Mouse (Mus musculus) liver, embryonic 14.5 days (tissue): ENCODE data around the gene Cdh5. TPM values are rescaled to one million over a fixed set of nuclear protein-coding genes. Genes with fewer than 3 reads are reported as not detected.
"Not testable (repeated sequence)": the region's sequence is repeated elsewhere in the genome, so short reads cannot be mapped to it uniquely, and the experiment has no call there.

Experiments
- ATAC-seq: fragments of 200-750 bp; cut with Nextera tagmentation; 2 replicates; pipeline ENCODE4 v1.8.0; 2017; ENCODE audit warnings: moderate number of reproducible peaks, mild to moderate bottlenecking, moderate library complexity; ENCODE audit not compliant: insufficient read depth
- DNase-seq, 3 experiments: peaks; one replicate each; pipeline ENCODE4 v3.0.0-alpha.2; 2012 to 2013; ENCODE audit warnings: low read depth in 3 of 3, low spot score in 3 of 3
- H3K27ac ChIP-seq: fragments of 300-500 bp; sonication (generic); 2 replicates; pipeline ENCODE4 v1.5.1; 2014; ENCODE audit warnings: moderate library complexity, mild to moderate bottlenecking, control low read depth, inconsistent platforms
- H3K27me3 ChIP-seq: fragments of 300-500 bp; sonication (generic); 2 replicates; pipeline ENCODE4 v1.6.1; 2014; ENCODE audit warnings: mild to moderate bottlenecking, low read length, moderate library complexity; ENCODE audit not compliant: control insufficient read depth, insufficient read depth
- H3K36me3 ChIP-seq: fragments of 300-500 bp; sonication (generic); replicated peaks from 2 replicates; pipeline ENCODE4 v1.6.1; 2014; ENCODE audit warnings: low read depth; ENCODE audit not compliant: control insufficient read depth, insufficient read depth
- H3K4me1 ChIP-seq, 2 experiments: fragments of 200-500 bp in 1 of 2; fragments of 300-500 bp in 1 of 2; sonication (generic) in 1 of 2; replicated peaks; 2 replicates each; pipeline ENCODE4 v1.6.1; 2012 to 2014; ENCODE audit warnings: antibody characterized with exemption in 1 of 2, inconsistent platforms in 1 of 2, low read length in 1 of 2; ENCODE audit not compliant: control insufficient read depth in 2 of 2, insufficient read depth in 2 of 2
- H3K4me2 ChIP-seq: fragments of 300-500 bp; sonication (generic); 2 replicates; pipeline ENCODE4 v1.6.1; 2014; ENCODE audit warnings: low read depth, mild to moderate bottlenecking, control low read depth, moderate library complexity
- H3K4me3 ChIP-seq, 2 experiments: fragments of 200-500 bp in 1 of 2; fragments of 300-500 bp in 1 of 2; sonication (generic) in 1 of 2; 2 replicates each; pipeline ENCODE4 v1.5.1; 2012 to 2014; ENCODE audit warnings: low read depth in 2 of 2, low read length in 2 of 2, mild to moderate bottlenecking in 2 of 2, control low read depth in 1 of 2, inconsistent platforms in 1 of 2, moderate library complexity in 1 of 2; ENCODE audit not compliant: insufficient read depth in 1 of 2
- H3K9ac ChIP-seq: fragments of 300-500 bp; sonication (generic); replicated peaks from 2 replicates; pipeline ENCODE4 v1.6.1; 2014; ENCODE audit warnings: mild to moderate bottlenecking, control low read depth, moderate library complexity
- H3K9me3 ChIP-seq: fragments of 300-500 bp; sonication (generic); 2 replicates; pipeline ENCODE4 v1.6.1; 2016; ENCODE audit warnings: low read length, mixed read lengths; ENCODE audit not compliant: control insufficient read depth
- CTCF ChIP-seq: IDR thresholded peaks from 2 replicates; pipeline ENCODE4 v1.5.1; 2016; ENCODE audit warnings: antibody characterized with exemption, low read depth, control low read depth
- EP300 ChIP-seq: IDR thresholded peaks from 2 replicates; pipeline ENCODE4 v1.6.1; 2016; ENCODE audit warnings: antibody characterized with exemption, low read depth
- WGBS: fragments of 180-500 bp; shearing (Covaris S2); extraction: QIAGEN DNeasy Blood & Tissue Kit; methylation state at CpG from one replicate; pipeline ENCODE4 v1.1.7; 2014; ENCODE audit not compliant: insufficient replicate concordance; 5-methylcytosine and 5-hydroxymethylcytosine counted together
- polyA plus RNA-seq, 2 experiments: library from polyadenylated mRNA; depleted of rRNA in 1 of 2; stranded (reverse) in 1 of 2; unstranded in 1 of 2; fragments of >200 nt; fragmentation: Nextera tagmentation in 1 of 2; extraction: Ambion mirVana in 1 of 2; gene quantifications; 2 replicates each; pipeline versions ENCODE4 v1.2.1 to v1.2.3; 2012 to 2014

Gene Cdh5
- polyA plus RNA-seq, 2 experiments = 7.3 to 11.3 TPM

- Histone ChIP-seq H3K4me1 (no peaks in the 10 kb centered on the region), H3K9ac (no peak overlapping the region), H3K4me2 (no peak overlapping the region), H3K27me3 (no peaks in the 10 kb centered on the region), H3K4me3 (no peak overlapping the region), H3K36me3 (no peaks in the 10 kb centered on the region), H3K9me3 (no peaks in the 10 kb centered on the region), H3K27ac (no peak overlapping the region)
- 70% methylated on average over 7 of the region's 7 CpGs for WGBS
- DNase-seq = no peak
- ATAC-seq = no peak
- no peak for TF ChIP-seq EP300
- no peak for TF ChIP-seq CTCF
These were observed 36.2 kb upstream of the Cdh5 start for GRCm38 (mm10) chr8:104065223-104065622.

GRCm38 (mm10) chr8:104065906-104066518, 35.4 kb upstream of the Cdh5 start:
- 66% methylated on average over 9 of the region's 9 CpGs for WGBS
- H3K36me3 ChIP-seq = no peaks in the 10 kb centered on the region
- no peak overlapping the region for H3K4me2 ChIP-seq
- no peak overlapping the region for H3K27ac ChIP-seq
- no peak for TF ChIP-seq EP300
- TF ChIP-seq CTCF = no peak
- no peaks in the 10 kb centered on the region for H3K27me3 ChIP-seq
- no peak overlapping the region for H3K4me3 ChIP-seq
- no peaks in the 10 kb centered on the region for H3K4me1 ChIP-seq
- no peaks in the 10 kb centered on the region for H3K9me3 ChIP-seq
- H3K9ac ChIP-seq = no peak overlapping the region
- ATAC-seq = no peak
- DNase-seq = no peak

GRCm38 (mm10) chr8:104067390-104067925, 34.0 kb upstream of the Cdh5 start:
- no peak overlapping the region for H3K9ac ChIP-seq
- WGBS = 72% methylated on average over 12 of the region's 12 CpGs
- no peak overlapping the region for H3K4me3 ChIP-seq
- H3K27me3 ChIP-seq = no peaks in the 10 kb centered on the region
- DNase-seq (no peak), ATAC-seq (no peak)
- no peak overlapping the region for H3K27ac ChIP-seq
- no peaks in the 10 kb centered on the region for H3K9me3 ChIP-seq
- no peaks in the 10 kb centered on the region for H3K4me1 ChIP-seq
- TF ChIP-seq EP300 (no peak), CTCF (no peak)
- H3K36me3 ChIP-seq = no peaks in the 10 kb centered on the region
- no peak overlapping the region for H3K4me2 ChIP-seq

- Histone ChIP-seq H3K27ac (no peak overlapping the region), H3K4me2 (no peak overlapping the region), H3K36me3 (no peaks in the 10 kb centered on the region), H3K9ac (no peak overlapping the region), H3K9me3 (no peaks in the 10 kb centered on the region), H3K4me3 (no peak overlapping the region), H3K4me1 (no peaks in the 10 kb centered on the region), H3K27me3 (no peaks in the 10 kb centered on the region)
- WGBS = 51% methylated on average over 15 of the region's 15 CpGs
- no peak for DNase-seq
- ATAC-seq = no peak
- TF ChIP-seq EP300 (no peak), CTCF (no peak)
These were observed 32.9 kb upstream of the Cdh5 start for GRCm38 (mm10) chr8:104068421-104069035.

DNA sequence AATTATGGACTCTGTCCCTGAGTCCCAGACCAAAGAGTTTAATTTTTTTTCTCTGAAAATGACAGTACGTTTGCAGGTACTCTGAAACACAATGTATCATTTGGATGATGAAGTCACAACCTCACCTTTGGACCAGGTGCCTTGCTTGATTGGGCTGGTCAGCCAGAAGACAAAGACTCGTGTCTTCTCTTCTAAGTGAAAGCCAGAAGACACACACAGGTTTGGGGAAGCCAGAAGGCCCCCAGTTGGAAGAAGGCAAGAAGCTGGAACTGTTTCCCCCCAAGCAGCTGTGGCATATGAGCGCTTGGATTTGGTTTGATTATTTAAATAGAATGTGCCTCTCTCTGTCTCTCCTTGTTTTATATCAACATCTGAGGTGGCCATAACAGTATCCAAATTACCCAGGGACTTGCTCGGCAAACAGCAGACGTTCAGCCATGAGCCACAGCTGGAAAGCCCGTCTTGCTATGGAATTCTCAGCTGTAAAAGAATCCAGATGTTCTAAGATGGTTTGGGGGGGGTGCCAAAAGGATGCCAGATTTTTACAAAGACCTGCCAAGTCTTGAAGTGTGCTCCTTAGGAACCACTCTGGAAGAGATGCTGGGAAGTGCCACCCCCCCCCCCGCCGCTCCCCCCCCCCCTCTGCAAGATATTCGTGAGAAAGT, 31.1 kb upstream of the Cdh5 start:
- H3K9ac ChIP-seq, H3K9me3 ChIP-seq, ATAC-seq, H3K27me3 ChIP-seq, H3K4me3 ChIP-seq, DNase-seq, H3K4me2 ChIP-seq, H3K36me3 ChIP-seq, H3K4me1 ChIP-seq, H3K27ac ChIP-seq: not testable (repeated sequence)
- WGBS = 57% methylated on average over 9 of the region's 9 CpGs
